Mouse (Mus musculus) ES-E14 (cell line): ENCODE data around the gene Tubd1.

Experiments
- CHD2 ChIP-seq: IDR thresholded peaks from 2 replicates; pipeline ENCODE4 v1.6.1; 2014; ENCODE audit warnings: mild to moderate bottlenecking, low read depth, low read length, inconsistent platforms
- HCFC1 ChIP-seq: IDR thresholded peaks from 2 replicates; pipeline ENCODE4 v1.6.1; 2012; ENCODE audit warnings: low read length, inconsistent platforms, borderline replicate concordance; ENCODE audit not compliant: insufficient read depth
- MAFK ChIP-seq: IDR thresholded peaks from 2 replicates; pipeline ENCODE4 v1.6.1; 2014; ENCODE audit warnings: mild to moderate bottlenecking, low read depth, low read length, inconsistent platforms; ENCODE audit not compliant: insufficient read depth
- ZC3H11A ChIP-seq: IDR thresholded peaks from 2 replicates; pipeline ENCODE4 v1.6.1; 2012; ENCODE audit warnings: low read depth, mild to moderate bottlenecking, inconsistent platforms, low read length, borderline replicate concordance
- ZNF384 ChIP-seq: IDR thresholded peaks from 2 replicates; pipeline ENCODE4 v1.6.1; 2012; ENCODE audit warnings: low read depth, low read length, inconsistent platforms

DNA sequence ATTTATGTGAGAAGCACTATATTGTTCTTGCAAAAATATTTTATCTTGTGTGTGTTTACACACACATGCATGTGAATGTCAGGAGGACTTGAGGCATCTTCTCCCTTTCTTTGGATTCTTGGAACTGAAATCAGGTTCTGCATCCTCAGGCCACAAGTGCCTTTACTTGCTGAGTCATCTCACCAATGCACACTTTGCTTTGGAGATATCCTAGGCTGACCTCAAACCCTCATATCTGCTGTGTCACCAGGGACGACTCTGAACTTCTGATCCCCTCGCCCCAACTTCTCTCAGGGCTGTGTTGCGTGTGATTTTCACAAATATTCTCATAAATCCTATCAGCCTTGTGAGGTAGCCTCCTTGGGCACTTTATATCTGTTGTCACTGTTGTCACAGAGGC lies 65.4 kb downstream of the Tubd1 start:
- no peak for TF ChIP-seq CHD2
- no peak for TF ChIP-seq HCFC1
- peak; percentile 64; the same call in 1 of the 2 replicates for TF ChIP-seq MAFK
- TF ChIP-seq ZC3H11A = no peak
- TF ChIP-seq ZNF384 = no peak
